Mouse (Mus musculus) heart, adult 2 months (tissue): ENCODE results near the gene St7. TPM values are rescaled to one million over a fixed set of nuclear protein-coding genes. Genes with fewer than 3 reads are reported as not detected.

Experiments
- DNase-seq, 2 experiments: peaks; one replicate each; pipeline ENCODE4 v3.0.0; 2021
- H3K27ac ChIP-seq: fragments of 200-600 bp; 2 replicates; pipeline ENCODE4 v1.8.1; 2022
- H3K27me3 ChIP-seq: fragments of 200-500 bp; 2 replicates; pipeline ENCODE4 v1.6.1; 2012; ENCODE audit warnings: mild to moderate bottlenecking, low read length, inconsistent platforms, mixed read lengths; ENCODE audit not compliant: control insufficient read depth, insufficient read depth
- H3K36me3 ChIP-seq: fragments of 200-500 bp; 2 replicates; pipeline ENCODE4 v1.6.1; 2012; ENCODE audit warnings: low read length, inconsistent platforms; ENCODE audit not compliant: control insufficient read depth, insufficient read depth
- H3K4me1 ChIP-seq: fragments of 200-500 bp; 2 replicates; pipeline ENCODE4 v1.6.1; 2011; ENCODE audit warnings: low read length; ENCODE audit not compliant: control insufficient read depth, insufficient read depth
- H3K4me3 ChIP-seq: fragments of 200-600 bp; 2 replicates; pipeline ENCODE4 v1.8.1; 2022
- H3K79me2 ChIP-seq: fragments of 200-500 bp; replicated peaks from 2 replicates; pipeline ENCODE4 v1.6.1; 2012; ENCODE audit warnings: mild to moderate bottlenecking, inconsistent platforms, low read length, moderate library complexity, mixed read lengths; ENCODE audit not compliant: control insufficient read depth, insufficient read depth
- H3K9ac ChIP-seq: fragments of 200-500 bp; 2 replicates; pipeline ENCODE4 v1.6.1; 2012; ENCODE audit warnings: low read depth, mild to moderate bottlenecking, control low read depth, inconsistent platforms, low read length, mixed read lengths
- CTCF ChIP-seq: fragments of 200-600 bp; IDR thresholded peaks from 2 replicates; pipeline ENCODE4 v1.8.1; 2022; ENCODE audit warnings: antibody characterized with exemption, mild to moderate bottlenecking, moderate library complexity
- EP300 ChIP-seq: fragments of 200-500 bp; IDR thresholded peaks from 2 replicates; pipeline ENCODE4 v1.6.1; 2011; ENCODE audit warnings: low read depth, low read length, control low read depth; ENCODE audit not compliant: insufficient read depth
- POLR2A ChIP-seq: fragments of 200-500 bp; IDR thresholded peaks from 2 replicates; pipeline ENCODE4 v1.6.1; 2011; ENCODE audit warnings: mild to moderate bottlenecking, low read depth, low read length, control low read depth; ENCODE audit not compliant: insufficient read depth
- WGBS: fragments of 180-500 bp; shearing (Covaris S2); methylation state at CpG from one replicate; pipeline ENCODE4 v1.1.7; 2018; 5-methylcytosine and 5-hydroxymethylcytosine counted together
- intact Hi-C: fragments of 180-260 bp; cut with DNase I; formaldehyde crosslinking; loops from one replicate; pipeline ENCODE4 v1.15.1; 2025
- polyA plus RNA-seq: library from polyadenylated mRNA; depleted of rRNA; stranded (reverse); fragments of >200 nt; gene quantifications from 2 replicates; pipeline ENCODE4 v1.2.3, GENCODE M21; 2012
- total RNA-seq, 2 experiments: library from RNA; stranded (reverse); gene quantifications; 2 replicates each; pipeline ENCODE4 v1.2.3; 2021

Gene St7
- total and polyA plus RNA-seq, 3 experiments, result 12.0 to 19.5 (median 16.9) TPM

DNA sequence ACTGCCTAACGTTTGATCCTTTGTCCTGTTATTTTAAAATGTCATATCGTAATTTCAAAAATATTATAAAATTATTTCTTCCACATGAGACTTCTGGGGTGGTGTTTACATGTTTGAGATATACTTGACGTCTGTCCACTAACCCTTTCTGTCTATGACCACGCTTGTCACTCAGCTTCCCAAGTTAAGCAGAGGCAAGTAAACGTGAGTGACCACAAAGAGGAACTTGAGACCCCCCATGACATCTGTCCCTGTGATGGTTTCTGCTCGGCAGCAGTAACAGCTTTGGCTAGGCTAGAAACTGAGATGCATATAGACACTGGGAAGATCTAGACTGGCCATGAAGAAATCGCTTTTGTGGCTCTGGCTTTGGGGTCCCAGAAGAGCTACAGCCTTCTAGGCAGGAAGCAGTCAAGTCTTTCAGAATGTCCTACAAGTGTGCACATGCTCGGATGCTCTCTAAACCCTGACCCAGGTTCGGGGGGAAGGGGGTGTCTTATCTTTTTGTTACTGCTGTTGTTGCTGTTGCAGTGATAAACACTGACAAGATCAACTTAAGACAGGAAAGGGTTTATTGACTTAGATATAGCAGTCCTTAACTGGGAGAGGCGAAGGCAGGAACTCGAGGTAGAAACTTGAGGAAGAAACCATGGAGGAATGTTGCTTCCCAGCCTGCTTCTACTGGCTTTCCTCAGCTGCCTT is 254.5 kb downstream of the St7 start:
- H3K4me1 ChIP-seq, result no peaks in the 10 kb centered on the region
- no peak for DNase-seq
- H3K9ac ChIP-seq, result no peak overlapping the region
- 44% methylated on average over 11 of the region's 11 CpGs for WGBS
- no peaks in the 10 kb centered on the region for H3K36me3 ChIP-seq
- no peak overlapping the region for H3K27ac ChIP-seq
- H3K79me2 ChIP-seq, result no peaks in the 10 kb centered on the region
- TF ChIP-seq POLR2A, result no peak
- no peak for TF ChIP-seq CTCF
- TF ChIP-seq EP300, result no peak
- H3K4me3 ChIP-seq, result no peak overlapping the region
- H3K27me3 ChIP-seq, result peaks cover 1% of the 10 kb centered on the region; the same call in 1 of the 2 replicates
- intact Hi-C loops, result no loop called here

DNA sequence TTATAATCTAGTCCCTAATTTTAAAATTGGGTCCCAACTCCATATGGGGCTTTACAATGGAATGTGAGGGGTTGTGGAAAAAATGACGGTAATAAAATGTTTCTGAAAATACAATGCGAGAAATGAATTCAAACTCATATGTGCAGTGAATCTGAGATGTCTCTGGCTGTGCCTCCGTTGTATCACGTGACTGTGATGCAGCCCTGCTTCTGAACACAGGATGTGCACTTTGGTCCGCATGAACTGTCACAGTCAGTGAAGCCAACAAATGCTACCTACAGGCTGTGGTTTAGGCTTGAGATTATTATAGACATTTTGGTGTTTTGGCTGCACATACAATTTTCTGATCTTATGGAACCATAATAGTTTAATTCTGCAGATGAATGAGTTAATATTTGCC is 256.4 kb downstream of the St7 start:
- DNase-seq, result no peak
- H3K9ac ChIP-seq, result no peak overlapping the region
- intact Hi-C loops, result no loop called here
- no peak for TF ChIP-seq EP300
- no peak for TF ChIP-seq POLR2A
- no peak for TF ChIP-seq CTCF
- no peak overlapping the region for H3K27ac ChIP-seq
- H3K27me3 ChIP-seq, result peaks cover 1% of the 10 kb centered on the region; the same call in 1 of the 2 replicates
- H3K4me1 ChIP-seq, result no peaks in the 10 kb centered on the region
- no peak overlapping the region for H3K4me3 ChIP-seq
- WGBS, result 84% methylated on average over 5 of the region's 5 CpGs
- H3K79me2 ChIP-seq, result no peaks in the 10 kb centered on the region
- no peaks in the 10 kb centered on the region for H3K36me3 ChIP-seq

DNA sequence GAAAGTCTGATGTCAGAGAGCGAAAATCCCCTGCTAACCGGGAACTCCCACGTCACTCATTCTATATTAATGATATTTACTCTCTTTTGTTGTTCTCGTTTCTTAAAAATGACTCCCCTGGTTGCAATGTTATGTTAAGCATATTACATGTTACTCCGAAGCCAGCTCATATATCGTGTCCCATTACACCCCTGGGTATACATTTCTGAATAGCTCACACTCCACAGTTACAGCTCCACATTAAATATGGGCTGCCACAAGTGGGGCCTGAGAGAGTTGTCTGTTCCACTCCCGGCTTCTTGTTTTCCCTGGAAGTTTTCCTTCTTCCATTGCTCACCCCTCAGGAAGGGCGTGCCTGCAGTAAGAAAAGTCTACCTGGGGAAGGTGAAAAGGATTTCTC is 259.0 kb downstream of the St7 start:
- no peak overlapping the region for H3K4me3 ChIP-seq
- peaks cover 1% of the 10 kb centered on the region; the same call in 1 of the 2 replicates for H3K27me3 ChIP-seq
- 90% methylated on average over 8 of the region's 8 CpGs for WGBS
- H3K79me2 ChIP-seq, result no peaks in the 10 kb centered on the region
- DNase-seq, result no peak
- TF ChIP-seq CTCF (no peak), EP300 (no peak), POLR2A (no peak)
- intact Hi-C loops, result no loop called here
- no peaks in the 10 kb centered on the region for H3K4me1 ChIP-seq
- H3K36me3 ChIP-seq, result no peaks in the 10 kb centered on the region
- no peak overlapping the region for H3K9ac ChIP-seq
- H3K27ac ChIP-seq, result no peak overlapping the region

DNA sequence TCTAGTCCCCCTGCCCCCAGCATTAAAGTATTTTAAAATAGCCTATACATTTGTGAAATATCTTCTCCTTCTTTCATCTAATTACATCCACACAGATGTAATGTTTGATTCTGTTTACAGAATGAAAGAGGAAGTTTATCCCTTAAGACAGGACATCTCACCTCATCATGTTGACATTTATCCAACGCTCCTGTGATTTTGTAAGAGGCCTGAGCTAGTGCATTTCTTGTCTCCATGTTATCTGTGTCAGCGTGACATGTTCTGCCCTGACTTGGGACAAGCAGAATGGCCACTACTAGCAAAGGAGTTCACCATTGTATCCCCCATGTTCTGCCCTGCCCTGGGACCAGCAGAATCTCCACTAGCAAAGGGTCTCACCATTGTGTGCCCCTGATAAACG is 270.7 kb downstream of the St7 start:
- Histone ChIP-seq H3K4me1 (no peaks in the 10 kb centered on the region), H3K79me2 (no peaks in the 10 kb centered on the region), H3K36me3 (no peaks in the 10 kb centered on the region), H3K27me3 (no peaks in the 10 kb centered on the region), H3K27ac (no peak overlapping the region), H3K9ac (no peak overlapping the region), H3K4me3 (no peak overlapping the region)
- no peak for TF ChIP-seq EP300
- TF ChIP-seq POLR2A, result no peak
- TF ChIP-seq CTCF, result no peak
- intact Hi-C loops, result no loop called here
- DNase-seq, result no peak
- 65% methylated on average over 3 of the region's 3 CpGs for WGBS

DNA sequence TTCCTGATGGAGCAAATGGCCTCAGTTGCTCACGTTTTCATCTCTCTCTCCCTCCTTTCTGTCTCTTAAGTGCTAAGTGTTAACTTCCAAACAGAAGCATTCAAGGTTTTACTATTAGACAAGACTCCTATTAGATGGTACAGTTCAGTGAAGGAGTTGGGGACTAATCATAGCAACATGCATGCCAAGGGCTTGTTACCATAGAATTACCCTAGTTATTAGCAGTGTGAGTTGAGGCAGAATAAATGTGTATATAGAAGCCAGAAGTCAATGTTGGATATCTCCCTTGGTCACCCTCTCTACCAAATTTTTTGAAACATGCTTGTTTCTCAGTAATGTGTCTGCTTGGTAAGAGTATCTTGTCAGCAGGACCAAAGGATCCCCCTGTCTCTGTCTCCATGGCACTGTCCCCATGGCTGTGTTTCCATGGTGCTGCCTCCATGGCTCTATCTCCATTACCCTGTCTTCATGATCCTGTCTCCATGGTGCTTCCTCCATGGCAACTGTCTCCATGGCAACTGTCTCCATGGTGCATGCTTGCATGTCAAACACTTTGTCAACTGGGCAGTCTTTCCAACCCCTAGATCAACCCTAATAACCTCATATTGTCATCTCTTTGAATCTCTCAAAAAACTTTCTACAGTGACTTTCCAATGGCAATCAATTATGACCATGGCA is 275.9 kb downstream of the St7 start:
- no peaks in the 10 kb centered on the region for H3K36me3 ChIP-seq
- H3K4me3 ChIP-seq, result no peak overlapping the region
- H3K9ac ChIP-seq, result no peak overlapping the region
- no peaks in the 10 kb centered on the region for H3K27me3 ChIP-seq
- intact Hi-C loops, result no loop called here
- 78% methylated on average over 1 of the region's 1 CpGs for WGBS
- H3K27ac ChIP-seq, result no peak overlapping the region
- no peaks in the 10 kb centered on the region for H3K4me1 ChIP-seq
- H3K79me2 ChIP-seq, result no peaks in the 10 kb centered on the region
- TF ChIP-seq POLR2A, result no peak
- no peak for TF ChIP-seq EP300
- TF ChIP-seq CTCF, result no peak
- DNase-seq, result no peak

DNA sequence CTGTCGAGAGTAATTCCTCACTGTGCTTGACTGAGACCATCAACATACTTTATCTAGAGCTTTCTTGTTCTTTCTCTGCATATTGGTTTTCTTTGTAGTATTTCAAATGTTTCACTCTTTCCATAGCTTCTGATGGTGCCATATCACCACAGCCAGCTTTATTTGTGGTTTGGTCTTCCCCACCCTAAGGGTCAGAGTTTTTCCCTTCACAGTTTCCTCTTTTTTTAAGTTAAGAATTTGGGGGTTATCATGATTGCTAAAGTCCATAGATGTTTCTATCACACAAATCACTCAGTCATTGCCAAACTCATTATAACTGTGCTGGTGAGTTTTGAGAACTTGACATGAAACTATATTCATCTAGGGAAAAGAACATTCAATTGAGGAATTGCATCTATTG is 277.1 kb downstream of the St7 start:
- Histone ChIP-seq H3K9ac (no peak overlapping the region), H3K4me3 (no peak overlapping the region), H3K4me1 (no peaks in the 10 kb centered on the region), H3K27ac (no peak overlapping the region), H3K79me2 (no peaks in the 10 kb centered on the region), H3K27me3 (no peaks in the 10 kb centered on the region), H3K36me3 (no peaks in the 10 kb centered on the region)
- intact Hi-C loops, result no loop called here
- no peak for DNase-seq
- no peak for TF ChIP-seq EP300
- no peak for TF ChIP-seq CTCF
- TF ChIP-seq POLR2A, result no peak
- 83% methylated on average over 1 of the region's 1 CpGs for WGBS
